Mouse (Mus musculus) thymus, postnatal 14 days (tissue): ENCODE results near the gene C530025M09Rik.

Experiments
- DNase-seq: peaks from one replicate; pipeline ENCODE4 v3.0.0; 2021

C530025M09Rik gene

DNA sequence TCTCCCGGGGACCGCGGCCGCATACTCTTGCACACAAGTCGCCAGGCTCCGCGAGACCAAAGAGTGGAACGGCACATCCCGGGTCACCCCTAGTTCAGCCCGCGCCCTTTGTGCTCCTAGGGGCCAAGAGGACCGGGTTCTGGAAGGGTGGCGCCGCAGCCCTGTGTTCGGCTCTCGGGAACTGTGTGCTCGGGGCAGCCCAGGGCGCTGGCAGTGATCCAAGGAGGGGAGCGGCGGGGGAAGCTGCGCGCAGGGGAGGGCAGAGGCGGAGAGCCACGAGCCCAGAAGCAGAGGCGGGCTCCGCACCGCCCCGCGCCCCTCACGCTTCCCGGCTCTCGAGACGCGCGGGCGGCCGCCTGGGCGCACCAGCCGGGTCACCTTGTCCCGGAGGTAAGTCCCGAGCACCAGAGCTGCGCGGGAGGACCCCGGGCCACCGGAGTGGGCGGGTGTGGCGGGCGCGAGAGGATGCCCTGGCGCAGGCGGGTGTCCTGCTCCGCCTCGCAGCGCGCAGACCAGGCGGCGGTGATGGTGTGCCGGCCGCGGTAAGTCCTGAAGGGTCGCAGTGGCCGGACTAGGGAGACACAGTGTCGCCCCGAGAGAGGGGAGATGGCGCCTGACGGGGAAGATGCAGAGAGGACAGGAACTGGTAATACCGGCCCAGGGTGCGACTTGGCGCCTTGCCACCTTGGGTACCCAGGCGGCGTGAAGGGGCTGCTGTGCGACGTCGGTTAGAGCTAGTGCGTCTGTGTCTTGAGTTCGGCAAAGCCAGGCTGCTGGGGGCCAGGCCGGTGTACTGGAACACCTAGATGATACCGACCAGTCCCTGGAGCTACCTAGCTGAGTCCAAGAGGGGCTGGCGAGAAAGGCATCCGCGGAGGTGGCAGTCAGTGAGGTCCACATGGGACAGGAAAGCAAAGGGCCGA lies at the start of gene C530025M09Rik:
Gene C530025M09Rik (minus strand): TSS at position 678 of the 923 bp plus-strand sequence.
- no peak for DNase-seq

DNA sequence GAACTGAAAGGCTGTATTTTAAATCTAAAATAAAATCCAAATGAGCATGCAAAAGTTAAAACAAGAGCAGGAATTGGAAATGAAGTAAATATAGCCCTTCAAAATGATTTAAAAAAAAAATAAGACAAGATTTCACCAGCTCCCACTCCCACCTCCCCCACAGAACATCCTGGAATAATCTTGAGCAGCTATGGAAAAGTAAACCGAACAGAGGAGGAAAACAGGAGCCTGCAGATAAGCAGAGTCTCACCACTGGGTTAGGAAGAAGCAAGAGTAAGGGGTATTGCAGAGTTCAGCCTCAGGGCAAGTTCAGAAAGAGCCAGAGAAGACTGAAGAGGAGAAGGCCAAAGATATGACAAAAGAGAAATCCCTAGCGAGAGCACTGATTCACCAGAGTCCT lies 46.9 kb upstream of the C530025M09Rik start:
- no peak for DNase-seq

DNA sequence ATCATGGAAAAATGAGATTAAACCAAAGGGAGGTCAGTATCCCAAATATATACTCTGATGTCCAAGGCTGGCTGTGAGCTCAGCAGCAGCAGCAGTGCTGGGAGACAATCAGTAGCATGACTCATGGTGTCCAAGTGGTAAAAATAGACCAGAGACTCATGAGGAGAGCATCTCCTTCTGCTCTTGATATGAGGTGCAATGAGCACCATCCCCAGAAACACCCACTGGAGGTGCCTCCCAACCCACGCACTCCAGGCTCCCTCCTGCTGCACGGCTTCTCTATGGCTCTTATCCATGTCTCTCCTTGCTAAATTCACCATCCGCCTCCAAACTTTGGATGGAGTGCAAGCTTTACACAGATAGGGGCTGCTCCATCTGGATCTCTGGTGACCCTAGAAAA lies 42.3 kb upstream of the C530025M09Rik start:
- no peak for DNase-seq

DNA sequence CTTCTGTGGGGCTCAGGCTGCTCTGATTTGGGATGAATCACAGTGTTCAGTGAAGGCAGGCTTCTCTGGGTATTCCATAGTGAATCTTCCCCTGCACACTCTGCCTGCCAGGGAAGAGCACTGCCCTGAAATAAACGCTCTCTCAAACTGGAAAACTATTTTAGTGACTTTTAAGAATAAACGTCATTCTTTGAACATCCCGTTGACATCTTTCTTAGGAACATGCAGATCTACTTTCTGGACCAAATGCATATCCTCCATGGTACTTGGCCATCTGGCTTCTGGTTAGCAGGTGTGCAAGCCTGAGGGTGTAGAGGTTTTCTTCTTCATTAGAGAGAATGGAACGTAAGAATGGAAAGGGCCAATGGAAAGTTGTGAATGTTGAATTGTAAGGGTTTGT lies 41.5 kb upstream of the C530025M09Rik start:
- DNase-seq: no peak

DNA sequence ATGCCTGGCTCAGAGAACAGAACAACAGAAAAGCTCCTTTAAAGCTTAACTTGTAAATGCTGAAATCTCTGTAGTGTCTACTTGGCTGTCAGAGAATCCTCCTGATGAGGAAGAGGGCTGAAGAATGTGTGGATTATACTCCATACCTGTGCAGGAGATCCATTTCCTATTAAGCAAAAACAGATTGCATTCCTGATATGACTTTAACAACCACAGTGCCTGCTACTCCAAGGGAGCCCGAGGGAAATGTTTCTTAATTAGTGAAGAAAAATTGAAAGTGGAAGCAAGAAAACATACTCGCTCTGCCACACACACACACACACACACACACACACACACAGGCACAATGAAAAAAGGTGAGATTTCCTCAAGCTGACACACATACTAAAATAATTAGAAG lies 39.5 kb upstream of the C530025M09Rik start:
- no peak for DNase-seq

DNA sequence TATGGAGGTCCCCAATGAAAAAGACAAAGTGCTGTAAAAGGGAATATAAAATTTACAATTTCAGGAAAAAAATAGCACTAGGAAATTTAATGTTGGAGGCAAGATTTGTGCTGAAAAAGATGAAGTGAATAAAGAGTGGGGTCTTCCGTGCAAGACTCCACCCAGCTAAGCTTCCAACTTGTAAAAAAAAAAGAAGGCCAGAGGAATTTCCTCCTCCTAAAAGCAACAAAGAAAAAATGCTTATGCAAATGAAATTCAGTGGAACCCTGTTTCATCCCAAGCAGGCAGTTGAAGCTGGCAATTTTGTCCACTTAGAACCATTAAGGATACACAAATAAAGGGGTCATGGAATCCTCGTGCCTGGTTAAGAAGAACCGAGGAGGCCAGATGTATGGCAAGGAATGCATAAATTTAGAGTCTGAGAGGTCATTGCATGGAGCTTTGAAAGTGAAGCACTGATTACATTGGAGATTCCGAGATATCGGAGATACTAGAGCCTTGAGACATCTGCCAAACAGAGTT lies 35.0 kb upstream of the C530025M09Rik start:
- no peak for DNase-seq

DNA sequence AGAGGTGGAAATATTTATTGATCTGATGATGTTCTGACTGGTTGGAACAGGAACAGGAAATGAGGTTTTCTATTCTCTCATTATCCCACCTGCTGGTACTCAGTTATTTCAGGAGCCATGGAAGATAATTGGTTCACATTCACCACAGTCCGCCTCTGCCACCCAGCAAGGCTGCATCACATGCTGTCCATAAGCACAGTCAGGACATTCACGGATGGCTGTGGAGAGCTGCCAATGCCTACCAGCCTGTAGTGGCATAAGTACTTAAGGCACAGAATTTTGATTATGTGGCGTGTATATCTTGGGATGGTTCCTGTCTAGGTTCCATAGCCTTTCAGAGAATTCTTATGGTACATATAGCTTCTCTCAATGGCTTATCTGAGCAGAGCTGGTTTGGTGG lies 30.0 kb upstream of the C530025M09Rik start:
- DNase-seq: no peak

DNA sequence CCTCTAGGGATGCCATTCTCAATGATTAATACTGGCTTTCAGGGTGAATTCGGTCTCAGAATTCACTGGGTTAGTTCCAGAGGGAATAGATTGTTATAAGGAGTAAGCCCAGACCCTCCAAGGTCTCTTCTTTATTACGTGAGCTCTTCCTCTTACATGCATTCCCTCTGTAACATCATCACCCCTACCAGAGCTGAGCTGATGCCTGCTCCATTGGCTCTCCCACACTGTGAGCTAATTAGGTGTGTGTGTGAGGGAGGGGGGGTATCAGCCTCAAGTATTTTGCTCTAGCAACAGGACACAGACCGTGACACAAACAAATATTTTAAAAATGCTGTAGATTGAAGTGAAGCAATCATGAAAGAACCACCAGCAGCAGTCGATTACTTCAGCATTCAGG lies 17.8 kb upstream of the C530025M09Rik start:
- DNase-seq: no peak

DNA sequence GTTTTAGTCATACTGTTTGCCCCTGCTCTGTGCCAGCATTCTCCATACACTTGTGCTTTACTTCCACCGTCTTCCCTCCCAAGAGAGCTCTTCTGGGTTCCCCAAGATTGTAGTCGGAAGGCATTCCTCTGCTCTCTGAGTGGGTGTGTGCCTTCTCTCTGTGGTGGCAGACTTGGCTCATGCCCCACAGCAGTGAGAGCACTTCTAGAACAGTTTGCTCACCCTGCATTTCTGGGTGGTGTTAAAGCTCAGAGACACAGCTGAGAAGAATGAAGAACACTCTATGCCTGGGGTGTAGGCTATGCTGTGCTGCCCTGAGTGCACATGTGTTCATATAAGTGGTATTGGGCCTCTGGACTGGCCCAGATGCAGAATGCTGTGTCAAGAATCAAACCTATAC lies 13.6 kb upstream of the C530025M09Rik start:
- DNase-seq: no peak

DNA sequence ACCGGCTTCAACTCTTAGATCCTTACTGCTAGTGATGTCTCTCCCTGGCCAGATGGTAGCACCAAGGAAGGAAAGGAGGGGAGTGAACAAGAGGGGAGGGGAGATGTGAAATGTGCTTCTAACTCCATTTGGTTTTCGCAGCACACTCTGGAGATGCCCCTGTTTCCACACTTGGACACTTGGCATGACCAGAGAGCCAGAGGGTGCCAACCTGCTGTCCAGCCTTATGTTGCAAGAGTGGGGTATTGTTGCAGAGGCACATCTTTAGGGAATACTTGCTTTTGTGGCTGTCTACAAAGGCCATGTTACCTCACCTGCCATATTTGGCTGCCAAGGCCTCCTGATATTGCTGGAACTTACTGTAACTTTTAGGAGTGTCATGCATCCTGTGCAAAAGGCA lies 8.7 kb upstream of the C530025M09Rik start:
- DNase-seq: no peak

DNA sequence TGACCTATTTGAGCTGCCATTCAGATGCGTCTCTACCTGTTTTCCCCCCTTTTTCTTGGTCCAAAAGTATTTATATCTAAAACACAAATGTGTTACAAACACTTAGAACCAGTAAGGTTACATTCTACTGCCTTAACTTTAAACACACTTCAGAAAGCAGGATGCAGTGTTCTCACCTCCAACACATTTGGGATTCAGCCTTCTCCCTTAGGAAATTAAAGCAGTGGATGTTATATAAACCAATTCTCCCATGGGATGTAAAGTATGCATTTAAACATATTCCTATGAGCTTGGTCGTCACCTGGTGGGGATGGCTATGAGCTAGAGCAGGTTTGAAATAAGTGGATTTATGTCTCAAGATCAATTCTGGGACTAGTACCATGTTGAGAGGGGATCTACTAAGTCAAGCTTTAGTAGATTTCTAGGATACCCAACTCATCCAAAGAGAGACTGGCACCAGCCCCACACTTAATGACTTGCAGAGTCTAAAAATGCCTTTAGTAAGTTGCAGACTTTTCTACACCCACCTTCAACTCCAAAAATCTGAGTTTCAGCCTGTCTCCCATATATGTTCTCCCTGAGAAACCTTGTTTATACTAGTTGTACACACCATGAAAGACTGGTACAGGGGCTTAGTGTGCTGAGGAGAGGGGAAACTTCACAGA lies 5.6 kb upstream of the C530025M09Rik start:
- no peak for DNase-seq

DNA sequence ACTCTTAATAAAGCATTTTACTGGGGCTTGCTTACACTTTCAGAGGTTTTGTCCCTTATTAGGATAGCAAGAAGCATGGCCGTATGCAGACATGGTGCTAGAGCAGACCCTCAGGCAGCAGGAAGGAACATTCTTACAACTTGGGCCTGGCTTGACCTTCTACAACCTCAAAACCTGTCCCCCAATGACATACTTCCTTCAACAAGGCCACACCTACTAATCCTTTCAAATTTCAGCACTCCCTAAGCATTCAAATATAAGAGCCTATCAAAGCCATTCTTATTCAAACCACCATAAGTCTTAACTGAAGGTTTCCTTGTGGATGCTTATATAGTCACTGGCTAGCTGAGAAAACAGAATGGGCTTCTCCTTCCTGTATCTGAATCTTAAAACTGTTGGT lies 4.1 kb upstream of the C530025M09Rik start:
- DNase-seq: no peak

DNA sequence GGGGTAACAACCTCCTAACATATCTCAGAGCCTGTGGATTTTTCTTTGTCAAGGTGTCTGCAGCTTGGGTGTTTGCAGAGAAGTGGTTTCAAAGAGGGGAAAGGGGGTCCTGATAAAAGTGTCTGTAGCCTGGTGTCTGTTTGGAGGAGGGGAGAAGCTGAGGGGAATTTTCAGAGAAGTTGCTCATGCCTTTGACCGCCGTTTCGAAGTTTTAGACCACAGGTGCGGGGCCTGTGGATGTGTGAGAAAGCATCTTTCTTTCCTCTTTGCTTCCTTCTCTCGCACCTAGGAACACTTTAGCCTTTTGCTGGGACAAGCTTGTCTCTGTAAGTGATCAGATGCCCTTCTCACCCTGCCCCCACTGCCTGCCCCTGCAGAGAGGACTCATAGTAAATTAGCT lies 1.3 kb upstream of the C530025M09Rik start:
- DNase-seq: no peak

DNA sequence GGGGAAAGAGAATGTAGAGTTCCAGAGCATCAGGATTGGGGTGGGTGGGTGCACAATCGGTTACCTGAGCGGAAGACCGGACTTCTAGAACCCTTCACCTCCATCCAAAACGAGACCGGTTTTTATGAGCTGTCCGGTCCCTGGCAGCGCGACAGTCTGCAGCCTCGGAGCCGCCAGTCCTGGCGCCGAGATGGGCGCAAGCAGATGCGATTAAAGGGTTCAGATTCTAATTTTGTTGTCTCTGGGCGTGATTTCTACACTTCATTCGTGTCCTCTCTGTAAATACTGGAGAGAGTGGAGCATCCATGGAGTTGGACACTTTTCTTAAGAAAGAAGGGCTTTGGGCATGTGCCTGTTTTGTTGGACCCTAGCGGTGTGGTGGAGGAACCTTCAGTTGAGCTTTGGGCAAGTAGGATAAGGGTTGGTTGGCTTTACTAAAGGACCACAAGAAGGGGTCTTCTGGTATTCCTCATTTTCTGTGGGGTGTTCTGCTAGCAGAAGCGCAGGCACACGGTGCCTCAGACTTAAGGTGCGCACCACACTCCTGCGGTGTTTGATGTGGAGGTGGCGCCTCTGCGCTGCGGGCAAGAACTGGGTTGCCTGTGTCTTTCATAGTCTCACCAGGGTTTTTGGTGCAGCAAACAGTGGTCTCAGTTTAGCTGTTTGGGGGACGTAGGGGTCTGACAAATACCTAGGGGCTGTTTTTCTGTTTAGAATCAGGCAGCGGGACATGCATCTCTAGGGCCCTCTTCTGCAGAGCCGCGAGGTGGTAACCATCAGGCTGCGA lies 639 bp upstream of the C530025M09Rik start:
- DNase-seq: no peak

DNA sequence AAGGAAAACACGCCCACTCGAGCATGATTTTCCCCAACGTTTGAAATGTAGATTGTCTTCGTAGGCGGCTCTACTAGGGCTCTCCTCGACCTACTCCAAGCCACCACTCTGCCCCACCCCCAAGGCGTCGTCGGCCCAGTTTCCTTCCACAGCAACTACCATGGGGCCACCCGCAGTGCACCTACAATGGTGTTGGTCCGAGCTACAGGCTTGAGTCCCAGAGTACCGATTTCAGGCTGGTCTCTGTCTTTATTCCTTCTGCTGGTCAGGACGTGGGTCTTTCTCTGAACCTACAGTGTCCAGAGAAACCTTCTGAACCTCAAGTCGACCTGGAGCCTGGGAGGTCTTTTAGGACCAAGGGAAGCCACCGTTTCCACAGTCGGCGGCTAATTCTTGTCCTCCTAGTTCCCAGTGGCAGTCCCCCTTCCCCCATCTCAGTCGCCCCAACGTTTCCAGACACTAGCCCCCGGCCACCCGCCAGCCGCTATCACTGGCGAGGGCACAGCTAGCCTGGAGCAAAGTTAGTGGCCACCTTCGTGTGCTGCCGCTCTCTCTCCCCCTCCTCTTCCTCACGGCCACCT lies 968 bp downstream of the C530025M09Rik start:
- no peak for DNase-seq

DNA sequence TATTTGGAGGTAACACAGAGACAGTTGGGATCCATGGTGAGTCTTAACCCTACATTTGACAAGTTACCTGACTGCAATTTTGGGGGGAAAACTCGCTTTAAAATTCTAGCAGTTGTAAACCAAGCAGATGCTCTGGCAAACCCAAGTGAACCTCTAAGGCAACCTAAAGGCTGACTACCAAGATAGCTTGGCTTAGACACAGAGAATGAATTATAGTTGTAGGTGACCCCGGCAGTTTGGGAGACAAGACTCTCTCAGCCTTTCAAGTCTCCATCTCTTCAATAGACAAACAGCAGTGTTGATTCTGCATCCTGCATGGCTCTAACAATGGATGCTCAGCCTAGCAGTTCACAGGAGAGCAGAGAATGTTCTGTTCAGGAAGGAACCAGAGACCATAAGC lies 2.1 kb downstream of the C530025M09Rik start, which contains the start of gene Syndig1:
Gene Syndig1 (plus strand): TSS at position 301 of the 400 bp plus-strand sequence.
- no peak for DNase-seq

DNA sequence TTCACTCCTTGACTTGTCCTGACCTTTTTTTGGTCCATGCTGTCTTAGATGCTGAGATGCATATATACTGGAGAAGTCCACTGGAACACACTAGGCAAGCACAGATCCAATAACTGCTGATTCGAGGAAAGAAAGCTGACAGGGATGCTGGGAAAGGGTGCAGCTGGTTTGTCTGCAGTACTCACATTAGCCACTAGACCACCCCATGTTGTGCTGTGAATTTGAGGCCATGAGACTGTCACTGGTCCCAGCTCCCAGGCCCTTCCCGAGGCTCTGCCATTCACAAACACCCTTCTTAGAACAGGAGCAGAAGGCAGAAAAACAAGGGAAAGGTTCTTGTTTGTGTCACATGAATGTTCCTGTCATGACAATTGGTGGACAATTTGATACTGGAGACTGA lies 10.8 kb downstream of the C530025M09Rik start:
- no peak for DNase-seq

DNA sequence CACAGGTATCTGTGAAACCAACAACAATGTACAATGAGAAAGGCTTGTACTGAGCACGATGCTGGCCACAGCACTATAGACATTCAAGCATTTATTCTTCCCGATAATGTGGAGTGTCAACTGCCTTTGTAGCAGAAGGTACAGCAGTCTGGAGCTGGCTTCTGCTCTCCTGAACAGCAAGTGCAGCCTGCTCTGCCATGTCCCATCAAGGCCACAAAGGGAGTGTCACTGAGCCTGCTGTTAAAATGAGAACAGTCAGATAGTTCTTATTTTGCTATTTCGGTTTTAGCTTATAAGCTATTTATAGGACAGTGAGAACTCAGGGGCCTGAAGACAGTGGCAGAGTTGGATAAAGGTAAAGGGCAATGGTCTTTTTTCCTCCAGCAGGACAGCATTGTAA lies 11.3 kb downstream of the C530025M09Rik start:
- DNase-seq: no peak

DNA sequence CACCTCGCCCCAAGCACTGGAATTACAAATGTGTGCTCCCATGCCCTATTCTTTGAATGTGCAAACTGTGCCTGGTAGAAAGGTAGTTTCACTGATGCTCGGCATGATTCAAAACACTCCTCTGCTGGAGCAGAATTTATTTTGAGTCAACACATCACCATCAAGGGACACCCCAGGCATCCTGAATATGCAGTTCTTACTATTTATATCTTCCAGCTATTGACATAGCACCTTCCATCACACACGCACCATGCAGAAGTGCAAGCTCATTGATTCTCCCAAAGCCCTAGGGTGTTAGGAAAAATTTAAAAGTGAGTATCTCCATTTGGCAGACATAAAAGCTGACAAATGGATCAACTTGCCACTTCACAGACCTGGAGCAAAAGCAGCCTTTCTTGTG lies 12.6 kb downstream of the C530025M09Rik start:
- no peak for DNase-seq

DNA sequence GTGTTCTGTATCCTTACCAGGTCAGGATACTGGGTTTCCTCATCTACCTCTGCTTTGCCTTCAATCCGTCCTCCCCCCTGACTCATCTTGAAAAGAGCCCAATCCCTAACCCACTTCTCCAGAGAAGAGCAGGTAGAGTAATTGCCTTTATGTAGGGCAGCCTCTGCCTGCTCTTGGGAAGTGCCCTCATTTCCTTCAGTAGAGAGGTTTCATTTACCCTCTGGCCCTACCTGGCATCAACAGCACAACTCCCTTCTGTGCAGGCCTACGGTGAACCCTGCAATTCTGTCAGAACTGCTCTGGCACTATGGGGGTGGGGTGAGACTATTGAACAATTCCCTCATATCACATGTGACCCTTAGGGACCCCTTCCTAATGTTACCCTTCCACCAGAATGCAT lies 18.1 kb downstream of the C530025M09Rik start:
- DNase-seq: no peak

DNA sequence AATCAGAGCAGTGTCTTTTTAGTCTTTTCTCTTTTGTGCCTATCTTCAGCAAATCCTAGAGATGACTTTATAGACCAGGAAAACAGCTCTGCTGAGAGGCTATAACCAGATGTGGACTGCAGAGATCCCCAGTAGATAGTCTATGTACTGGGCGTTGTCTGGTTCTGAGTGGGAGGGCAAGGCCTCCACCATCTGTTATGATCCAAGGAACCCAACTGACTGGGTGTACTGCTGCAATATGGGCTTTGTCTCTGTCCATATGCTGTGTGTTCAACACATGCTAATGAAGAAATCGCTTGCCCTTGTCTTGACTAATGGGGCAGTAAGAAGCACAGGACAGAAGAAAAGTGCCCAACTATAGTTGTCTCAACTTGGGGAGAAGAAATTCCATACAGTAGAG lies 25.8 kb downstream of the C530025M09Rik start:
- DNase-seq: no peak

DNA sequence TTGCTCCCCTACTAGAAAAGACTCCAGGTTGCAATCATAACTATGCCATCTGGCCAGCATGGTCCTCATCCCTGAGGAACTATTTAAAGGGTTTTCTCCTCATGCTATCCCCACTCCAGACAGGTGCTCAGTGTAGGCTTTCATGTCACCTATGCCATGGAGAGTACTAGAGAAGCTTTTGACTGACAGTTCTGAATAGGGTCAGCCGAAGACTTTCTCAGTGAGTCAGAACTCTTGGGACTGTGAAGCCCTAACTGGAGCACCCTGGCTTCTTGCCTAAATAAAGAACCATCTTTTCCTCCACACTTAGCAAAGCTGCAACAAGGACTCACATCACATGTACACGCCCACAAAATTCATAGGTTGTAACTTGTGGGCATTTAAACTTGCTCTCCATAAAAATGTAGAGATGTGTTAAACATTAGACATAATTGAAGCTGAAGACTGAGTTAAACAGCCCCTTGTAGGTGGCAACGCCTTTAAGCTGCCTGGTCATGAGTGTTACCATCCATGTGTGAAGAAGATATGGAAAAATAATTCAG lies 26.3 kb downstream of the C530025M09Rik start:
- DNase-seq: no peak

DNA sequence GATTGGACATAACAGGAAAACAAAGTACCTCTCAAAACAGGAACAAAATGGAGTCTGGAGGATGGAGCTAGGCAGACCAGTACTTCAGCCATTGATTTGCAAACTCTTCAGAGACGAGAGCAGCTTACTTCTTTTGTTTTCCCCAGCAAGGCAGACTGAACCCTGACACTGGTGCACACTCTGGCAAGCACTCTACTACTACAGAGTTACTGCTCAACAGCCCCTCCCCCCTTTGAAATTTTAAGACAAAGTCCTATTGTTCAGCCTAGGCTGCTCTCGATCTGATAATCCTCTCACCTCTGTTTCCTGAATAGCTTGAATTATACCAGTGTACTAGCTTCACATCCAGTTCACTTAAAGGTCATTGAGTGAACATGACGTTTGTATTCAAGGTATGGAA lies 32.4 kb downstream of the C530025M09Rik start:
- no peak for DNase-seq
